Mouse (Mus musculus): ENCODE measurements around the gene Olfr541. TPM values are rescaled to one million over a fixed set of nuclear protein-coding genes. Genes with fewer than 3 reads are reported as not detected.
"Not testable (repeated sequence)": the region's sequence is repeated elsewhere in the genome, so short reads cannot be mapped to it uniquely, and the experiment has no call there.

Gene Olfr541
- total RNA-seq (2015; ENCODE audit: low replicate concordance) (not detected in 2 replicates), total RNA-seq (2017; ENCODE audit: low replicate concordance) (not detected in 2 replicates)

DNA sequence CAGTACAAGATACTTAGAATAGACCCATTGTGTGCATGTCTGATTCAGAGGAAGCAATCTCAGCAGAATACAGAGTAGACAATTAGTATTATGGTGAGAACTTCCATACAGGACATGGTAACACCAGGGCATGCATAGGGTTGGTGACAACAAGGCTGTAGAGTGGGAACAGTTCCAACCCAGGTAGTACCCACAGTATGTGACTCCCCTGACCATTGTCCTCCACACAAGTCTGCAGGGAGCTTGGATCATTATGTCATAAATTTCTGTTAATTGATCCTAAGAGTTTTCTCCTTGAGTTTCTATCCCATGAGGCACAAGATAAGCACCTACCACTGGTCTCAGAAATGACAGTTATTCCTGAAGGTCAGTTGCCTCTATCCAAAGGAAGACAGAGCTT, at the start of gene Olfr541:
TSS of gene Olfr541 (plus strand) at position 301 of the 400 bp plus-strand sequence.
- ATAC-seq (replicated peaks; ENCODE audit: low FRiP score, poor library complexity, severe bottlenecking) = no peak

DNA sequence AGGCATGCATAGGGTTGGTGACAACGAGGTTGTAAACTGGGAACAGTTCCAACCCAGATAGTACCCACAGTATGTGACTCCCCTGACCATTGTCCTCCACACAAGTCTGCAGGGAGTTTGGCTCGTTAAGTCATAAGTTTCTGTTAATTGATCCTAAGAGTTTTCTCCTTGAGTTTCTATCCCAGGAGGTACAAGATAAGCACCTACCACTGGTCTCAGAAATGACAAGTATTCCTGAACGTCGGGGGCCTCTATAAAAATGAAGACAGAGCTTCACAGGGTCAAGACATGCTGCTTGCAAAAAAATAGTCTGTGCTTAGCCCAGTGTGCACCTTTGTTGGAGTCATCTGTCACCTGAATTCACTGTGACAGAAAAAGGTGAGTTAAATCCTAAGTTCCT, 37.4 kb upstream of the Olfr541 start, which contains the start of gene Olfr539:
TSS of gene Olfr539 (plus strand) at position 301 of the 400 bp plus-strand sequence.
- no peak for ATAC-seq (replicated peaks; ENCODE audit: low FRiP score, poor library complexity, severe bottlenecking)

DNA sequence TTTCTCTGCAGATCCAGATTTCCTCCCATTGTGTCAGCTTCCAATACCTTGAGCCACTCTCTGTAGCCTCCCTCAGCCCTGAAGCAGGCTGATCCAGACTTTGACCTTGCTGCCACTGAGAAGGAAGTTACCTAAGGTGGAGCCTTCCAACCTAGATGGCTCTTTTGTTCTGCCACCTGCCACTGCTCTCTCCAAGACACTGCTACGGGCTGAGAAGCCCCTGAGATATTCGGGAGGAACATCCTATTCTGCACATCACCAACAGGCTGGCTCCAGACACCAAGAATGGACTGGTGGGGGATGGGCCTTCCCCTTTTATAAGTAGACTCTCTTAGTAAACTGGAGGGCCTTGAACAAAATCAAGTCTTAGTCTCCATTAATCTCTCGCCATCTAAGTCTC, 26.4 kb upstream of the Olfr541 start:
- not testable (repeated sequence) for ATAC-seq (replicated peaks; ENCODE audit: low FRiP score, poor library complexity, severe bottlenecking)

DNA sequence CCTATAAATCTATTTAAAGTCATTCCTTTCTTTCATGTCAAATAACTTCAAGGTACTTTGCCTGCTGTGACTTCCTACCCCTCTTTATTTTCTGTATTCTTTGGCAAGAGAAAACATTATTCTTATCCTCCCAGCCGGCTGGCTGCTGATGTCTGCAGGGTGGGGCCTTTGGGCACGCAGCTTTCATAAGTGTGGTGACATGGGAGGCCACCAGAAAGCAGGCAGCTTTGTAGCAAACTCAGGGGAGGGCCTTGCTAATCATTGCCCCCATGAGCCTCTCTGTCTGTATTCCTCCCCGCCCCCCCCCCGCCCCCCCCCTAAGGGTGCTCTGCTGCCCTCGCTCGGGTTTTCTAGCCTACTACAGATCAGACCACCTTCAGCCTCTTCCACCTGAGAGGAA, 21.2 kb upstream of the Olfr541 start:
- no peak for ATAC-seq (replicated peaks; ENCODE audit: low FRiP score, poor library complexity, severe bottlenecking)

DNA sequence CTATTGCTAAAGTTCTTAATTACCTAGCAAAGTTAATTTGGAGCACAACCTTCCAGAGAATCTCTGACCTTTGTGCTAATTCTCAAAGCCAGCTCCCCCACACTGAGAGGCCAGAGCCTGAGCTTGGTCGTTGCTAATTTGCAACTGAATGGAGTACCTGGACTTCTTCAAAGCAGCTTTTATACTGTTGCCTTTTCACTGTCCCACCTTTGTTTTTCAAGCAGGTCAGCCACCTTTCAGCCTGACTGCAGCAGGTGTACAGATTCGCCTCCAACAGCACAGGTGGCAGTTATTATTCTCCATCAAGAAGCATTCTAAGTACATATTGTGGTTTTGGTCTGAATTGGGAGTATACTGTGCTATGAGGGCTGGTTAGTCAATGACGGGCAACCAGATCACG, 17.5 kb upstream of the Olfr541 start:
- ATAC-seq (replicated peaks; ENCODE audit: low FRiP score, poor library complexity, severe bottlenecking) = not testable (repeated sequence)

DNA sequence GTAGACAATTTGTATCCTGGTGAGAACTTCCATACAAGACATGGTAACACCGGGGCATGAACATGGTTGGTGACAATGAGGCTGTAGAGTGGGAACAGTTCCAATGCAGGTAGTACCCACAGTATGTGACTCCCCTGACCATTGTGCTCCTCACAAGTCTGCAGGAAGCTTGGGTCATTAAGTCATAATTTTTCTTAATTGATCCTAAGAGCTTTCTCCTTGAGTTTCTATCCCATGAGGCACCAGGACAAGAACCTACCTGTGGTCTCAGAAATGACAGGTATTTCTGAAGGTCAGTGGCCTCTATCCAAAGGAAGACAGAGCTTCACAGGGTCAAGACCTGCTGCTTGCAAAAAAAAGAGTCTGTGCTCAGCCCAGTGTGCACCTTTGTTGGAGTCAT, 15.4 kb upstream of the Olfr541 start, which contains the start of gene Olfr45:
TSS of gene Olfr45 (plus strand) at position 301 of the 400 bp plus-strand sequence.
- ATAC-seq (replicated peaks; ENCODE audit: low FRiP score, poor library complexity, severe bottlenecking) = no peak

DNA sequence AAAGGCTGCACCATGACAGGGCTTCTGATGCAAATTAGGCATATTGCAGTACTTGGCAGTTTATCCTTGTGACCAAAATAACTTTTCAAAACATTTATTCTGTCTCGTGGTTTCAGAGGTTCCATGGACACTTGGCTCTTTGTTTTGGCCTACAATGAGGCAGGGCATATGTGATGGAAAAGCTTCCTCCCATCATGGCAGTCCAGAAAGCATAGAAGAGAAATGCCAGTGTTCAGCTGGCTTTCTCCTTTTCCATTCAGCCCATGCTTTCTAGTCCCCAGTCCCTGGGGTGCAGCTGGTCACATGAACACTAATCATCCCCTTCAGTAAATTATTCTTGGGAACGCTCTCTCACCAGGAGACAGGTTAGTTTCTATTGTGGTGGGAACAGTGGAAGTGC, 9.3 kb downstream of the Olfr541 start:
- ATAC-seq (replicated peaks; ENCODE audit: low FRiP score, poor library complexity, severe bottlenecking) = no peak

DNA sequence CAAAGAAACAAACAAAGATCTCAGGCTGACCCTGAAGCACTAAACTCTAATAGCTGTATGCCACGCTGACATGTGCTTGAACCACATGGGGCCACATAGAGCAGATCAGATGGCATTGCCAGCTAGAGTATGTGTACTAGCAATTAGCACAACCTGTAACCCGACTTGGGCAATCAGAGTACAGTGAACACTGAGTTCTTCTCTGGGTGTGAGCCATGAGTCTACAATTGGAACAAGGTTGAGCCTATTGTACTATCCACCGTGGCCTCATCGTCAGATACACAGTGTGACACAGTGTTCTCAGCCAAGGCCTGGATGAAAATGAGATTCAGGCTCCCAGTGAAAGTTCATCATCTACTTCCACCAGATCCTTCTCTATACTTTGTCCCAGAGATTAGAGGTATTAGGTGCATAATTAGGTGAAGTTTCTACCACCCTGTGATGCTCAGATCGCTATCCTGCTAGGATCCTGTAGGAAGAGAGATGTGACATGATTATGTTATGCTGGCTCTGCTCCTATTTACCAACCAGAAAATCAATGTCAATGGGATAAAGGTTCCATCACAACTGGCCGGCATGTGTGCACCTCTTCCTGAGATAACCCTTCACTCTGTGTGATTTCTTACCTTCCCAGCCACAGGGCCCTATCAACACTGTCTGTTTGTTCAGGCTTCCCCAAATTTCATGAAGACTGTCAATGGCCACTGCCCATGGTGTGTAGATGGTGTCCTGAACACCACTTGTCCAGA, 10.6 kb downstream of the Olfr541 start:
- no peak for ATAC-seq (replicated peaks; ENCODE audit: low FRiP score, poor library complexity, severe bottlenecking)

DNA sequence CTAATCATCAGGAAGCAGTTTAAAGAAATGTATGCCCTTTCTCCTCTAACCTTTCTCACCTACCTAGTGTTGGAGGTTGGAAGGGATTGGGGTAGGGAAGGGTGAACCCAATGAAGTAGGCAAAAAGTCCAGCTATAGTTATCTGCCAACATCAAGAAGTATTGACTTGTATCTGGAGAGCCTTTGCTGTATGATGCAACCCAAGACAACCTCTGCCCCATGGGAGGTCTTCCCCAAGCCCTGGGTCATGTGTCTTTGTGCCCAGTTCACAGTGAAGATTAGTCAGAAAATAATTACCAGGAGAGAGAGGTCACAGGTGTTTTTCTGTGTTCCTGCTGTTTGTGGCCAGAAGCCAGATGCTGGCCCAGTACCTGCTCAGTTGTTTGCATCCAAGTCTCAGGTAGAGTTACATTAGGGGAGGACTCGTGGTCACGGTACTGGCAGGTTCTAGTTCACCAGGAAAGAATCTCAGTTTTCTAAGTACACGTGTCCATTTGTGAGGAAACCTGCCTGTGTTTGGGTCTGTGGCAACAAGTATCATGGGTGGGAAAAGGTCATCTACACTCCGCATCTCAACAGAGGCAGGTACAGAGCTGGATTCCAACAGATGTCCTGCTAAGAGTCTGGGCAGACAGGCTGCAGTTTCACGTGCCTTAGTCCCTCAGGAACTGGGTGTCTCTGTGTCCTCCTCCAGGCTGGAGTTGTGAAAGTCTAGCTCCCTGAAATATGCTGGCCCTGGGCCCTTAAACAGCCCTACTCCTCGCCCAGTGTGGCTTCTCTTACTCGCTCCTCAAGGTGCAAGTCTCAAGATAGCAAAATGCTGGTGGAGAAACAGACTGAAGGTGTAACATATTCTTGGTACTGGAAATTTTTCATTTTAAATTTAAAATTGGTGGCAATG, 20.3 kb downstream of the Olfr541 start:
- ATAC-seq (replicated peaks; ENCODE audit: low FRiP score, poor library complexity, severe bottlenecking) = no peak

DNA sequence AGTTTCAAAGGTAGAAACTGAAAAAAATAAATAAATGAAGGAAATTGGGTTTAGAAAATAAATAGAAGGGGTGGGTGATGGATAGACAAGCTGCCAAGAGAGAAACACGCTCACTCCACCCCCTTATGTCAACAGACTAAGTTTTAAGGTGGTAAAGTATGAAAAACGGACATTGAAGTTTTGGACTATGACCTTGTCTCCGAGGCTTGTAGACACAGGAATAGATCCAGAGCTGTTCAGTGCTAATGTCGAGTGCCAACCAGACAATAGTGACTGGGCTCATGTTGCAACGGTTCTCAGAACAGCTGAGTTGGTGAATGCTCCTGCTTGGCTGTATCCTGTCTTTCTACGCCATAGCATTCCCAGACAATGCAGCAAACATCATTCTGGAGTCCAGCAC, 24.0 kb downstream of the Olfr541 start:
- no peak for ATAC-seq (replicated peaks; ENCODE audit: low FRiP score, poor library complexity, severe bottlenecking)

DNA sequence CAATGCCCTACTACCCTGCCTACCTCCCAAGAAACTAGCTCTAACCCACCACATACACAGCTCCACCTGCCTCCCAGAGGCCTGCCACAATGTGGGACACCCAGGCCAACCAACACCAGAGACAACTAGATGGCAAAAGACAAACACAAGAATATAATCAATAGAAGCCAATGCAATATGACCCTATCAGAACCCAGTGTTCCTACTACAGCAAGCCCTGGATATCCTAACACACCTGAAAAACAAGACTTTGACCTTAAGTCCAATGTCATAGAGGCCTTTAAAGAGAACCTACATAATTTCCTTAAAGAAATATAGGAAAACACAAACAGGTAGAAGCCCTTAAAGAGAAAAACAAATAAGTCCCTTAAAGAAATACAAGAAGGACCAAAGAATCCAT, 28.5 kb downstream of the Olfr541 start:
- ATAC-seq (replicated peaks; ENCODE audit: low FRiP score, poor library complexity, severe bottlenecking) = no peak

DNA sequence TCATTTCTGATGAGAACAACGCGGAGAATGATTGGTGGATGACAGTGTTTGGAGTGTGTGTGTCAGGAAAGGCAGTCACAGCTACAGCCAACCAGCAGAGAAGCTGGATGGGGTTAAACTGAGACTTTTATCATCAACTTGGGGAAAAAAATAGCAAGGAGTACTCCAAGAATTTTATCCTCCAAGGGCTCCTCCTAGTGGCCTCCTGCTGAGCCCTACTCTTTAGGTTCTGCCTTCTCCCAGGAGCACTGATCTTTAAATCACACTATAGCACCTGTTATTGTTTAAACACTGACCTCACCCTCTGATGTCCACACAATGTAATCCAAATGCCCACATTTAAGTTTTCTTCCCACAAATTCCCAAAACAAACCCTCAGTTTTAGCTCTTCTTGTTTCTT, 36.1 kb downstream of the Olfr541 start:
- no peak for ATAC-seq (replicated peaks; ENCODE audit: low FRiP score, poor library complexity, severe bottlenecking)

DNA sequence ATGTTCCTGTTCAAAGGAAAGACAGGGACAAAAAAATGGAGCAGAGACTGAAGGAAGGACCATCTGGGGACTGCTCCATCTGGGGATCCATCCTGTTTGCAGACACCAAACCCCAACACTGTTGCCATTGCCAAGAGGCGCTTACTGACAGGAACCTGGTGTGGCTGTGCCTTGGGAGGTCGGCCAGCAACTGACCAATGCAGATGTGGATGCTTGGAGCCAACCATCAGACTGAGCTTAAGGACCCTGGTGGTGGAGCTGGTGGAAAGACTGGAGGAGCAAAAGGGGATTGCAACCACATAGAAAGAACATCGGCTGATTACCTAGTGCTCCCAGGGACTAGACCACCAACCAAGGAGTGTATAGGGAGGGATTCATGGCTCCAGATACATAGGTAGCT, 50.3 kb downstream of the Olfr541 start:
- no peak for ATAC-seq (replicated peaks; ENCODE audit: low FRiP score, poor library complexity, severe bottlenecking)

DNA sequence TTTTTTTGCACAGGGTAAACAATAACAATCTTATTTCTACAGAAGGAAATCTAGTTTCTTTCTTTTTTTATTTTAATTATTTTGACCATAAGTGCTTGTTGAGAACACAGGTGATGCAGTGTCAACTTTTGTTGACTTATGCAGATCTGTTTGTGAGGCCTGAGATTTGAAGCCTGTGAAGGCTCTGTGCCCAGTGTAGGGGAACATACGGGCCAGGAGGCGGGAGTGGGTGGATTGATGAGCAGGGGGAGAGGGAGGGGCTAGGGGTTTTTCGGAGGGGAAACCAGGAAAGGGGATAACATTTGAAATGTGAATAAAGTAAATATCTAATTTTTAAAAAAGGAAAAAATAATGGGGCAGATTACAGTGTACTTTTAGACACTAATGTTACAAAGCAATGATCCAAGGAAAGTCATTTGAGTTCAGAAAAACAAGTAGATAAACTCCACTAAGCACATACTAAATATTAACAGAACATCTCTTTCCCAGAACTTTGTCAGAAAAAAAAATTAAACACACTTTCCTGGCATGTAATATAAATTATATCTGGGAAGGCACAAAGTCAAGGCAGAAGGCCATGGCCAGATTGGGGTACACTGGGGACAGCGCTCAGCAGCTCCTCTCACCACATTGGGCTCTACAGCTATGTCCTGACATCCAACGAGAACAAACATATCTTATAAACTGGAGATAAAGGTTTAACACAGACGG, 51.2 kb downstream of the Olfr541 start:
- no peak for ATAC-seq (replicated peaks; ENCODE audit: low FRiP score, poor library complexity, severe bottlenecking)

DNA sequence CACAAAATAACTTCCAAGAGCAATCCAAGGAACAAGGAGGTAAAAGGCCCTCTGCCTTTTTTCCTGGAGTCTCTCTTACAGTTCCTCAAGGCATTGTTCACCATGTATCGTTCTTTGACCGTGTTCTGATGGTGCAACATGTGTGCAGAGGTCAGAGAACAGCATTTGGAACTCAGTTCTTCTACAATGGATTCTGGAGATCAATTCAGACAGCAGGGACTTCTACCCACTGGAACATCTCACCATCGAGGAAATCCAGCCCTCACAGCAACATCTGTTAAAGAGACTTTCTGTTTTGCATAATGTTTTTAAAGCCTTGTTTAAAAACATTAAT, 51.7 kb downstream of the Olfr541 start:
- ATAC-seq (replicated peaks; ENCODE audit: low FRiP score, poor library complexity, severe bottlenecking) = no peak

DNA sequence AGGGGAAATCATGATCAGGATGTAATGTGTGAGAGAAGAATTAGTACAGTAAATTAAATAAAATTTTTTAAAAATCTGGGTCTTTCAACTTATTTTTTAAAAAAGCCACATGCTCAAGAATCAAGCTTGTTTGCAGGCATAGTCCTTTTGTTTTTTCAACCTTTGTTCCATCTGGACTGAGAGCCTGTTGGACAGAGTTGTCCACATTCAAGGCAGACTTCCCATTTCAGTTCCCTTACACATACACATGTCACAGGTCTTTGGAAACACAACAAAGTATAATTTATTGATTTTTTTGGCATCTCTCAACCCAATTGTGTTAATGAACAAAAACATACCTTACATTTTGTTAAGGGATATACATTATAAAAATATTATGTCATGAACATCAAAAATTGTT, 57.5 kb downstream of the Olfr541 start:
- ATAC-seq (replicated peaks; ENCODE audit: low FRiP score, poor library complexity, severe bottlenecking) = no peak
